Mouse (Mus musculus): ENCODE results near the gene Kalrn. TPM values are rescaled to one million over a fixed set of nuclear protein-coding genes. Genes with fewer than 3 reads are reported as not detected.

The Kalrn gene
- total and polyA plus RNA-seq, 2 experiments from 2014 or later = 23.6 to 148 TPM

- no peaks in the 10 kb centered on the region for H3K36me3 ChIP-seq (ENCODE audit: insufficient read depth)
- ATAC-seq (peak; percentile 79; the same call in 1 of the 2 replicates), DNase-seq (peak; percentile 76)
- no peak overlapping the region for H3K4me2 ChIP-seq (ENCODE audit: low read depth)
- no peaks in the 10 kb centered on the region for H3K27me3 ChIP-seq (ENCODE audit: insufficient read depth, low read length)
- no peak overlapping the region for H3K9ac ChIP-seq
- no peak for TF ChIP-seq CTCF (IDR thresholded peaks at IDR 0.05; ENCODE audit: low read depth)
- peaks cover 9% of the 10 kb centered on the region; the same call in 1 of the 2 replicates for H3K4me1 ChIP-seq (ENCODE audit: insufficient read depth)
- peak overlapping the region; percentile 42 for H3K27ac ChIP-seq (ENCODE audit: low read depth, low read length)
- H3K9me3 ChIP-seq (ENCODE audit: low read length) = no peaks in the 10 kb centered on the region
- H3K4me3 ChIP-seq (ENCODE audit: low read depth, low read length) = no peak overlapping the region
- 29% methylated on average over 5 of the region's 5 CpGs for WGBS
These were observed 638.5 kb downstream of the Kalrn start for GRCm38 (mm10) chr16:33934701-33935406.

- WGBS = 93% methylated on average over 11 of the region's 11 CpGs
- Histone ChIP-seq H3K9ac (no peak overlapping the region), H3K27me3 (ENCODE audit: insufficient read depth, low read length) (no peaks in the 10 kb centered on the region), H3K4me2 (ENCODE audit: low read depth) (no peak overlapping the region), H3K36me3 (ENCODE audit: insufficient read depth) (no peaks in the 10 kb centered on the region), H3K4me3 (ENCODE audit: low read depth, low read length) (no peak overlapping the region), H3K4me1 (ENCODE audit: insufficient read depth) (peaks cover 9% of the 10 kb centered on the region; the same call in 1 of the 2 replicates), H3K27ac (ENCODE audit: low read depth, low read length) (no peak overlapping the region), H3K9me3 (ENCODE audit: low read length) (no peaks in the 10 kb centered on the region)
- ATAC-seq (no peak), DNase-seq (no peak)
- no peak for TF ChIP-seq CTCF (IDR thresholded peaks at IDR 0.05; ENCODE audit: low read depth)
These were observed 639.9 kb downstream of the Kalrn start for GRCm38 (mm10) chr16:33933411-33933810.

- Histone ChIP-seq H3K36me3 (ENCODE audit: insufficient read depth) (no peaks in the 10 kb centered on the region), H3K27ac (ENCODE audit: low read depth, low read length) (no peak overlapping the region)
These were observed 641.2 kb downstream of the Kalrn start for GRCm38 (mm10) chr16:33932126-33932525.

GRCm38 (mm10) chr16:33931682-33932081 lies 641.6 kb downstream of the Kalrn start:
- Histone ChIP-seq H3K27ac (ENCODE audit: low read depth, low read length) (no peak overlapping the region), H3K4me2 (ENCODE audit: low read depth) (no peak overlapping the region), H3K9me3 (ENCODE audit: low read length) (no peaks in the 10 kb centered on the region), H3K27me3 (ENCODE audit: insufficient read depth, low read length) (no peaks in the 10 kb centered on the region), H3K4me3 (ENCODE audit: low read depth, low read length) (no peak overlapping the region), H3K36me3 (ENCODE audit: insufficient read depth) (no peaks in the 10 kb centered on the region), H3K9ac (no peak overlapping the region), H3K4me1 (ENCODE audit: insufficient read depth) (peaks cover 9% of the 10 kb centered on the region; the same call in 1 of the 2 replicates)
- ATAC-seq = no peak
- DNase-seq = no peak
- 46% methylated on average over 2 of the region's 2 CpGs for WGBS
- no peak for TF ChIP-seq CTCF (IDR thresholded peaks at IDR 0.05; ENCODE audit: low read depth)

More at GRCm38 (mm10) chr16:33932126-33932525, 641.2 kb downstream of the Kalrn start:
- Histone ChIP-seq H3K4me3 (ENCODE audit: low read depth, low read length) (no peak overlapping the region), H3K9ac (no peak overlapping the region), H3K4me2 (ENCODE audit: low read depth) (no peak overlapping the region), H3K4me1 (ENCODE audit: insufficient read depth) (peaks cover 9% of the 10 kb centered on the region; the same call in 1 of the 2 replicates), H3K9me3 (ENCODE audit: low read length) (no peaks in the 10 kb centered on the region), H3K27me3 (ENCODE audit: insufficient read depth, low read length) (no peaks in the 10 kb centered on the region)
- TF ChIP-seq CTCF (IDR thresholded peaks at IDR 0.05; ENCODE audit: low read depth) = no peak
- ATAC-seq = no peak
- WGBS = 67% methylated on average over 5 of the region's 5 CpGs
- DNase-seq = no peak

GRCm38 (mm10) chr16:33930785-33931184 lies 642.5 kb downstream of the Kalrn start:
- Histone ChIP-seq H3K36me3 (ENCODE audit: insufficient read depth) (no peaks in the 10 kb centered on the region), H3K9me3 (ENCODE audit: low read length) (no peaks in the 10 kb centered on the region), H3K4me2 (ENCODE audit: low read depth) (no peak overlapping the region), H3K27ac (ENCODE audit: low read depth, low read length) (no peak overlapping the region), H3K4me1 (ENCODE audit: insufficient read depth) (peaks cover 9% of the 10 kb centered on the region; the same call in 1 of the 2 replicates), H3K4me3 (ENCODE audit: low read depth, low read length) (no peak overlapping the region), H3K27me3 (ENCODE audit: insufficient read depth, low read length) (no peaks in the 10 kb centered on the region), H3K9ac (no peak overlapping the region)
- no peak for ATAC-seq
- DNase-seq = no peak
- WGBS = 83% methylated on average over 6 of the region's 6 CpGs
- TF ChIP-seq CTCF (IDR thresholded peaks at IDR 0.05; ENCODE audit: low read depth) = no peak

GRCm38 (mm10) chr16:33928788-33929462 lies 644.4 kb downstream of the Kalrn start:
- Histone ChIP-seq H3K4me2 (ENCODE audit: low read depth) (no peak overlapping the region), H3K9me3 (ENCODE audit: low read length) (no peaks in the 10 kb centered on the region), H3K4me3 (ENCODE audit: low read depth, low read length) (no peak overlapping the region), H3K9ac (no peak overlapping the region), H3K4me1 (ENCODE audit: insufficient read depth) (no peaks in the 10 kb centered on the region), H3K27ac (ENCODE audit: low read depth, low read length) (no peak overlapping the region), H3K27me3 (ENCODE audit: insufficient read depth, low read length) (no peaks in the 10 kb centered on the region), H3K36me3 (ENCODE audit: insufficient read depth) (no peaks in the 10 kb centered on the region)
- peak; percentile 28 for DNase-seq
- no peak for TF ChIP-seq CTCF (IDR thresholded peaks at IDR 0.05; ENCODE audit: low read depth)
- ATAC-seq = no peak
- WGBS = 59% methylated on average over 9 of the region's 9 CpGs

GRCm38 (mm10) chr16:33927263-33927824 lies 646.0 kb downstream of the Kalrn start:
- DNase-seq (no peak), ATAC-seq (no peak)
- Histone ChIP-seq H3K27ac (ENCODE audit: low read depth, low read length) (no peak overlapping the region), H3K36me3 (ENCODE audit: insufficient read depth) (no peaks in the 10 kb centered on the region), H3K27me3 (ENCODE audit: insufficient read depth, low read length) (no peaks in the 10 kb centered on the region), H3K4me3 (ENCODE audit: low read depth, low read length) (no peak overlapping the region), H3K9ac (no peak overlapping the region), H3K4me2 (ENCODE audit: low read depth) (no peak overlapping the region), H3K9me3 (ENCODE audit: low read length) (no peaks in the 10 kb centered on the region), H3K4me1 (ENCODE audit: insufficient read depth) (no peaks in the 10 kb centered on the region)
- 71% methylated on average over 6 of the region's 6 CpGs for WGBS
- peak; percentile 32; the same call in 1 of the 2 replicates for TF ChIP-seq CTCF (IDR thresholded peaks at IDR 0.05; ENCODE audit: low read depth)
